Mouse (Mus musculus) E14TG2a.4 (cell line): Measurements from ENCODE around the gene Dcaf11.

Experiments used
- CTCF ChIP-seq: conservative IDR thresholded peaks from 2 replicates; pipeline ENCODE4 v1.5.1; 2014; ENCODE audit warnings: low read length
- NANOG ChIP-seq: IDR thresholded peaks from 2 replicates; pipeline ENCODE4 v1.6.1; 2014; ENCODE audit warnings: borderline replicate concordance, low read length, mixed read lengths
- POU5F1 ChIP-seq: IDR thresholded peaks from 2 replicates; pipeline ENCODE4 v1.6.1; 2014; ENCODE audit warnings: low read length, borderline replicate concordance

DNA sequence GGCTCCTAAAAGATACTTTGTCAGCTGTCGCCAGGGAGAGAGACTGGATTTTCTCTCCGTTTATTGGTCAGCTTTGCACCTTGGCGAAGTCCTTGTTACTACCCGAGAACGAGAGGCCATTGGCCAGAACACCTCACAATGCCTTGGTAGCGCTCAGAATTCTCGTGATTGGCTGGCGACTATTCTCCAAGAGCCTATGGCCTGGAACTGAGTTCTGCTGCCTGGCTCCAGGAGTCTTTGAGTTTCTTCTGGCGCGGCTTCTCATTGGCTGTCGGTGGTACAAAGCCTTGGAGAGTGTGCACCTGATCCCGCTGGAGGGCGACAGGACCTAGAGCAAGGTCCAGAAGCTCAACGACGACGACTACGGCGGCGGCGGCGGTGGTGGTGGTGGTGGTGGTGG, 58.0 kb downstream of the Dcaf11 start, which contains the start of gene Rec8:
- TF ChIP-seq CTCF (no peak), POU5F1 (no peak), NANOG (no peak)
